Mouse (Mus musculus): Measurements from ENCODE around the gene Olfr1373.

Gene Olfr1373

DNA sequence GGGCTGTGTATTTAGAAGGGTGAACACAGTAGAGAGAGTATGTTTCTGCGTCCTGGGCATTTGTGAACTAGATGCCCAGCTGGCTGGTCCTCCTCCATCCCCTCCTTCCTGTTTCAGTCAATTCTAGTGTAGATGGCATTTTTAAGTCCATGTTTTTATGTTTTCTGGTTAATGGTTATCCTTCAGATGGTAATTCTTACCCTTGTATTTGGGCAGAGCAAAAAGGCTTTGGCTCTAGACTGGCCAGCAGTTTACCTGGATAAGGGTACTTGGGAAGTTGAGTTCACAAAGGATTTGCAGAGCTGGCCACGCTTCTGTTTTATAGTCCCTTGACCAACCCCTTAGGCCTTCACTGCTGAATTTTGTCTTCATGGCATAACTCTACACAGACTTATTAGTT is 39.3 kb downstream of the Olfr1373 start:
- no peak for DNase-seq

DNA sequence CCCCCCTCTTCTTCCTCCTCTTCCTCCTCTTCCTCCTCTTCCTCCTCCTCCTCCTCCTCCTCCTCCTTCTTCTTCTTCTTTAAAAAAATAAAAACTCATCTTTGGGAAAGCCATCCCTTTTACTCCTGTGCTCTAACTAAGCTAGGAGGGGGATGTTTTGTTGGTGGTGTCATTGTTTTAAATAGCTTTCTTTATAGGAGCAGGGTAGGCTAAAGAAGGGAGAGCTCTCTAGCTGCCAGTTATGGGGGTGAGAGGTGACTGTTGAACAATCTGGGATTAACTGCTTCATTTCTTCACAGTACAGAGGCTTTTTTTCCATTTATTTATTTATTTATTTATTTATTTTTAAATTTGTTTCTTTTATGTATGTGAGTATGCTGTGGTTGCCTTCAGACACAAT is 39.8 kb downstream of the Olfr1373 start:
- DNase-seq, result no peak

DNA sequence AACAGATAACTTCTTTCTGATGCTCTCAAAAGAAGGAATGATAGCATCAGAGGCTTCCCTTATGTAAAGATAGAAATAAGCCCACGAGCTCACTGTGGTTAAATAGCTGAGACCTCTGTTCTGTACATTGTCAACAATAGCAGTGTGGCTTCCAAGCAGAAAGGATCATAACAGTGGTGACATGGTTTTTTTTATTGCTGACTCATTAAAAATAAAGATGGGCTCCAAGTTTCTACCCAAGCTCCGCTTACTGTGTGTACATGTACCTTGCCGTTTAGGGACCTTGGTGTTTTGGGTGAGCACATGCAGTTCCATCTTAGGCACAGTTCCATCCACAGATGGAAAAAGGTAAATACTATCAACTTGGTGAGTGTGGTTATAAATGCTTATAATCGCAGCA is 42.4 kb downstream of the Olfr1373 start:
- no peak for DNase-seq

DNA sequence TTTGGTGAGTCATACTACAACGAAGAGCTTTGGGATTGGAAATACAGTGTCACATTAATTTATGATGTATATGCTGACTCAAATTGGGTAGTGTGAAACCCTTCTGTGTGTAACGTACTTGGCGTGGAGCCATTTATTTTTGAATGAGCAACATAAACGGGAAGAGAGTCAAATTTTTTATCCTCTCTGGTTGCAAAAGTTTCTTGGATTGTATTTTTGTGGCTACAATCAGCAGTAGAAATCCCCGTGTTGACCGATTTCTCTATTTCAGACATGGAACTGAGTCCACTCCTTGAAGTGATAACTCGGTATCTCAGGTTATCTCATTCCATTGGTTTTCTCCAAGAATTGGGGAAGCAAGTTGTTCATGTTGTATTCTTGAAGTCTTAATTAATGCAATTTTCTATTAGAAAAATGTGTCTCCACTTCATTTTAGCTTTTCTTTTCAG is 45.5 kb downstream of the Olfr1373 start:
- no peak for DNase-seq

DNA sequence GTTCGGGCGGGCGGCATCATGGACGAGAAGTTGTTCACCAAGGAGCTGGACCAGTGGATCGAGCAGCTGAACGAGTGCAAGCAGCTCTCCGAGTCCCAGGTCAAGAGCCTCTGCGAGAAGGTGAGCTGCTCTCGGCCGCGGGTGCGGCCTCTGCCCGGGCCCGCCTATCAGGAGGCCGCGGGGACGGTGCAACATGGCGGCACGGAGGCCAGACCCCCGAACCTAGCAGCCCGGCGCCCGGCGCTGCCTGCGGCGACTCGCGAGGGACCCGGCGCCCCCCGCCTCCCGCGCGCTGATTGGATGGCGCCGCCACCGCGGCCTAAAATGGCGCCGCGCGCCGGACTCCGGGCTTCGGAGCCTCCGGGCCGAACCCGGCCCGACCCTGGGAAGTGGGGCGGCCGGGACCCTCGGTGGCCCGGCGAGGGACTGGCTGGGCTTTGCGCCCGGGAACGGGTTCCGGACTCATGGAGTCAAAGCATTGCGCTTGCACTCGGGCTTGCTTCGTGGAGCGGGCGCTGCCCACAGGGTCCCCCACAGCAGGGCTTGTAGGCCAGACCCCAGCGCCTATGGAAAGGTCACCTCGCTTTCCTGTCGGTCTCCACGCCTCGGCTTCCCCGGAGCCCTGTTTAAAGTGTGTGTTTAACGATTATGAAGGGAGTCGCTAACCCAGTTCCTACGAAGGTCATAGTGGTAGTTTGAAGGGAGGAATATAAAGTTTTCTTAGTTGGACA is 46.1 kb downstream of the Olfr1373 start:
- peak; percentile 81 to 87 for DNase-seq

DNA sequence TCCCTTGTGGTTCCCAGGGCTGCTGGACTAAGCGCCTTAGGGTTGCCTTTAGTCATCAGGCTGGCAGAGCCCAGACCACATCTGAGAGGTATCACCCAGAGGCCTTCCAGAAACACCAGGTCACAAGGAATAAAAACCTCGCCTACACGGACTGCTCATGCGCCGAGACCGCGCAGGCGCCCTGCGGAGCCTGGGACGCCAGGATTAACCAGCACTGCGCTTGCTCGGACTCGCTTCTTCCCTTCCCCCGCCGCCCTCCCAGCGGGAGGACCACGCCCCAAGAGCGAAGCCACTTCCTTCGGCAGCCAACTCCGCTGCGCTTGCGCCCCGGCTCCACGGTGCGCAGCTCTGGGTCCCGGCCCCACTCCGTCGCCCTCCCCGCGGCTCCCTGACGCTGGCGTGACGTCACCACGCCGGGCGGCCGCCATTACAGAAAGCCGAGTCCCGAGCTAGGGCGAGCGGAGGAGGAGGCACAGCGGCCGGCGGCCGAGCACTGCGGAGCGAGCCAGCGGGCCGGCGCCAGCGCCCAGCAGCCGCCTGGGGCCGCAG is 46.9 kb downstream of the Olfr1373 start, which contains the start of gene Ppp2ca:
TSS of gene Ppp2ca (plus strand) at position 284 of the 549 bp plus-strand sequence.
- DNase-seq, result peak; percentile 99 to 100

DNA sequence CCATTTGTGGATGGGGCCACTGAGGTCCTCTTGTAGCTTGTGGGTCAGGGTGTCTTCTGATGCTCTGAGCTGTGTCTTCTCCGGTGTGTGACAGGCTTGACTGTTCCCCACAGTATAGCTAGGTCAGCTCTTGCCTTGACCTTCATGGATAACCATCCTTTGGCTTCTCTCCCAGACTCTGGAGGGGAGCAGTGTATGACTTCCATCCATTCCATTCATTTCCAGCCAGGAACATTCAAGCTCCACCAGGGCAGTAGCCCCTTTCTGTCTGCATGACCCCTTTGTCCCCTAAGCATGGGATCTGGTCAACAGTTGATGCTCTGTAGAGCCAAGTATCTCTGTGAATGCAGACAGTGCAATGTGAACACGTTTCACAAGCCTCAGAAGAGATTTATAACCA is 47.7 kb downstream of the Olfr1373 start:
- DNase-seq, result no peak

DNA sequence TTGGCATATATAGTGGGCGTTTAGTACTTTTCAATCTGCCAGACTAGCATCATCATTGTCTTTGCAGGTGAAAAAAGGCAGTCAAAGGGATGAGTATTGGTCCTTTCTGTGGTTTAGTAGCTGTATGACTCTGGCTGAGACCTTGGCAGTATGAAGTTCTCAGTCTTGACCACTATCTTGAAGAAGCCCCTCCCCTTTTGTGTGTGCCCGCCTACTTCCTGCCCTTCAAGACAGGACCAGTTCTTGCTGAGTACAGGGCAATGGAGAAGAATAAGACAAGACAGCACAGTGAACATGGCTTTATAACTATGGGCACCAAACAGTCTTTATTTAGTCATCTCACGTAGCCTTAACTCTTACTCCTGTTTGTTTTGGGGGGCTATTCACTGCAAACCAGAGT is 48.3 kb downstream of the Olfr1373 start:
- peak in 1 of 2 experiments; percentile 23 for DNase-seq
